Mouse (Mus musculus) heart, adult 2 months (tissue): Measurements from ENCODE around the gene Slc39a2.

Experiments
- CTCF ChIP-seq: fragments of 200-600 bp; IDR thresholded peaks from 2 replicates; pipeline ENCODE4 v1.8.1; 2022; ENCODE audit warnings: antibody characterized with exemption, mild to moderate bottlenecking, moderate library complexity
- EP300 ChIP-seq: fragments of 200-500 bp; IDR thresholded peaks from 2 replicates; pipeline ENCODE4 v1.6.1; 2011; ENCODE audit warnings: low read depth, low read length, control low read depth; ENCODE audit not compliant: insufficient read depth
- POLR2A ChIP-seq: fragments of 200-500 bp; IDR thresholded peaks from 2 replicates; pipeline ENCODE4 v1.6.1; 2011; ENCODE audit warnings: mild to moderate bottlenecking, low read depth, low read length, control low read depth; ENCODE audit not compliant: insufficient read depth

DNA sequence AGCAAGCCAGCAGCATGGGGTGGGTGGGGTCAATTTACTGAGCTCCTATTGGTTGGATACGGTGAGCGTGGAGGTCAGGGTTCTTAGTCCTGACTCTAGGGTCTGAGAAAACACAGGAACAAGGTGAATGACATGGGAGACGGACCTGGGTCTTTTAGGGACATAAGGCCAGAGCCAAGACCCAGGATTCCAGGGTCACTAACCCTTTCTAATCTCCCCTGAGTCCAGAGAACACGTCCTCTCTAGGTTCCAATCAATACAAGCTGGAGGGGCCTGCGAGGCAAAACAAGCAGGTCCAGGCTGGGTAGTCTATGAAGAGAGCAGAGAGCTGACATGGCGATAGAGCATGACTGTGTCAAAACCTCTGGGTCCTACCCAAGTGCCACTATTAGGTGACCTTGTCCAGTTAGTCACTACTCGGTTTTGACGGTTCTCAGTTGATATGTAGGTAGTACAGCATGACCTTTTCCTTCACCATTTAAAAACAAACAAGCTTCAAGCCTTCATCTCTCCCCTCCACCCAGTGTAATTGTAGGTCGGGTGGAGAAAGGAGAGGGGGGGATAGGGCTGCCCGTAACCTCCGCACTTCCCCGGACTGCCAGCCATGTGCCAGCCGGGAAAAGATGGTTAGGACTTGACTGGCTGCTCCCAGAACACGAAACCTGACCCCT lies 19.8 kb downstream of the Slc39a2 start:
- TF ChIP-seq CTCF (no peak), EP300 (0 out of 2 replicates have a peak, but pooled peaks have one; percentile 29), POLR2A (0 out of 2 replicates have a peak, but pooled peaks have one; percentile 41)
